Mouse (Mus musculus) liver, adult 2 months (tissue): ENCODE measurements around the gene Stam2.

Experiments
- CTCF ChIP-seq: fragments of 200-500 bp; IDR thresholded peaks from 2 replicates; pipeline ENCODE4 v1.5.1; 2011; ENCODE audit warnings: low read depth, low read length, control low read depth
- POLR2A ChIP-seq: fragments of 200-500 bp; IDR thresholded peaks from 2 replicates; pipeline ENCODE4 v1.6.1; 2011; ENCODE audit warnings: low read length, control low read depth; ENCODE audit not compliant: insufficient read depth; ENCODE audit errors: extremely low read depth

- TF ChIP-seq POLR2A (no peak), CTCF (no peak)
Measured at GRCm38 (mm10) chr2:52732001-52732400, 10.1 kb downstream of the Stam2 start.
